Mouse (Mus musculus): ENCODE data around the gene Plxnb1.

The Plxnb1 gene

GRCm38 (mm10) chr9:109095137-109095982 lies at the start of gene Plxnb1:
TSS of gene Plxnb1 (plus strand) at chr9:109095389.
- no peaks in the 10 kb centered on the region for H3K27me3 ChIP-seq (ENCODE audit: insufficient read depth, low read length)
- TF ChIP-seq POU5F1 (IDR thresholded peaks at IDR 0.05; ENCODE audit: borderline replicate concordance, low read length): no peak
- TF ChIP-seq CTCF (conservative IDR thresholded peaks at IDR 0.05; ENCODE audit: low read length): no peak
- no peak for TF ChIP-seq NANOG (IDR thresholded peaks at IDR 0.05; ENCODE audit: borderline replicate concordance, low read length)
- peaks cover 34% of the 10 kb centered on the region for H3K36me3 ChIP-seq (ENCODE audit: insufficient read depth, low read length)

GRCm38 (mm10) chr9:109046306-109046705 lies 48.9 kb upstream of the Plxnb1 start:
- H3K4me3 ChIP-seq (replicated peaks; ENCODE audit: low read length): no peak overlapping the region
- peaks cover 37% of the 10 kb centered on the region for H3K4me1 ChIP-seq (replicated peaks; ENCODE audit: low read depth, low read length)
- peaks cover 10% of the 10 kb centered on the region for H3K36me3 ChIP-seq (ENCODE audit: insufficient read depth, low read length)
- peak; percentile 77 for TF ChIP-seq CTCF (conservative IDR thresholded peaks at IDR 0.05; ENCODE audit: low read length)
- no peak for TF ChIP-seq POU5F1 (IDR thresholded peaks at IDR 0.05; ENCODE audit: borderline replicate concordance, low read length)
- H3K27me3 ChIP-seq (ENCODE audit: insufficient read depth, low read length): no peaks in the 10 kb centered on the region
- H3K9me3 ChIP-seq (ENCODE audit: low read length): no peaks in the 10 kb centered on the region

More at GRCm38 (mm10) chr9:109095137-109095982, at the start of gene Plxnb1:
- Histone ChIP-seq H3K9me3 (ENCODE audit: low read length) (no peaks in the 10 kb centered on the region), H3K4me3 (replicated peaks; ENCODE audit: low read length) (peak within 1 kb of the TSS; percentile 87), H3K4me1 (replicated peaks; ENCODE audit: low read depth, low read length) (peaks cover 83% of the 10 kb centered on the region)

GRCm38 (mm10) chr9:109049316-109049715 lies 45.9 kb upstream of the Plxnb1 start:
- Histone ChIP-seq H3K9me3 (ENCODE audit: low read length) (no peaks in the 10 kb centered on the region), H3K4me1 (replicated peaks; ENCODE audit: low read depth, low read length) (peaks cover 62% of the 10 kb centered on the region), H3K27me3 (ENCODE audit: insufficient read depth, low read length) (no peaks in the 10 kb centered on the region), H3K4me3 (replicated peaks; ENCODE audit: low read length) (peak overlapping the region; percentile 79), H3K36me3 (ENCODE audit: insufficient read depth, low read length) (peaks cover 5% of the 10 kb centered on the region)
- TF ChIP-seq POU5F1 (IDR thresholded peaks at IDR 0.05; ENCODE audit: borderline replicate concordance, low read length) (no peak), NANOG (IDR thresholded peaks at IDR 0.05; ENCODE audit: borderline replicate concordance, low read length) (no peak)

GRCm38 (mm10) chr9:109049996-109050673 lies 45.1 kb upstream of the Plxnb1 start:
- Histone ChIP-seq H3K36me3 (ENCODE audit: insufficient read depth, low read length) (peaks cover 5% of the 10 kb centered on the region), H3K27me3 (ENCODE audit: insufficient read depth, low read length) (no peaks in the 10 kb centered on the region), H3K9me3 (ENCODE audit: low read length) (no peaks in the 10 kb centered on the region), H3K4me1 (replicated peaks; ENCODE audit: low read depth, low read length) (peaks cover 71% of the 10 kb centered on the region), H3K4me3 (replicated peaks; ENCODE audit: low read length) (peak overlapping the region; percentile 79)
- TF ChIP-seq POU5F1 (IDR thresholded peaks at IDR 0.05; ENCODE audit: borderline replicate concordance, low read length) (no peak), NANOG (IDR thresholded peaks at IDR 0.05; ENCODE audit: borderline replicate concordance, low read length) (no peak), CTCF (conservative IDR thresholded peaks at IDR 0.05; ENCODE audit: low read length) (no peak)

GRCm38 (mm10) chr9:109050674-109050997 lies 44.6 kb upstream of the Plxnb1 start:
- H3K4me1 ChIP-seq (replicated peaks; ENCODE audit: low read depth, low read length): peaks cover 76% of the 10 kb centered on the region
- H3K36me3 ChIP-seq (ENCODE audit: insufficient read depth, low read length): peaks cover 5% of the 10 kb centered on the region
- no peaks in the 10 kb centered on the region for H3K27me3 ChIP-seq (ENCODE audit: insufficient read depth, low read length)
- TF ChIP-seq NANOG (IDR thresholded peaks at IDR 0.05; ENCODE audit: borderline replicate concordance, low read length) (no peak), POU5F1 (IDR thresholded peaks at IDR 0.05; ENCODE audit: borderline replicate concordance, low read length) (no peak), CTCF (conservative IDR thresholded peaks at IDR 0.05; ENCODE audit: low read length) (no peak)
- no peak overlapping the region for H3K4me3 ChIP-seq (replicated peaks; ENCODE audit: low read length)
- H3K9me3 ChIP-seq (ENCODE audit: low read length): no peaks in the 10 kb centered on the region

- H3K9me3 ChIP-seq (ENCODE audit: low read length): no peaks in the 10 kb centered on the region
- H3K36me3 ChIP-seq (ENCODE audit: insufficient read depth, low read length): peaks cover 5% of the 10 kb centered on the region
- peak overlapping the region; percentile 30; the same call in 1 of the 2 replicates for H3K4me3 ChIP-seq (replicated peaks; ENCODE audit: low read length)
- no peak for TF ChIP-seq NANOG (IDR thresholded peaks at IDR 0.05; ENCODE audit: borderline replicate concordance, low read length)
- TF ChIP-seq POU5F1 (IDR thresholded peaks at IDR 0.05; ENCODE audit: borderline replicate concordance, low read length): no peak
- TF ChIP-seq CTCF (conservative IDR thresholded peaks at IDR 0.05; ENCODE audit: low read length): no peak
- H3K27me3 ChIP-seq (ENCODE audit: insufficient read depth, low read length): no peaks in the 10 kb centered on the region
- H3K4me1 ChIP-seq (replicated peaks; ENCODE audit: low read depth, low read length): peaks cover 80% of the 10 kb centered on the region
Measured at GRCm38 (mm10) chr9:109051011-109051501, 44.1 kb upstream of the Plxnb1 start.

GRCm38 (mm10) chr9:109051651-109052489 lies 43.3 kb upstream of the Plxnb1 start:
- H3K36me3 ChIP-seq (ENCODE audit: insufficient read depth, low read length): peaks cover 13% of the 10 kb centered on the region
- H3K4me3 ChIP-seq (replicated peaks; ENCODE audit: low read length): peak overlapping the region; percentile 30; the same call in 1 of the 2 replicates
- H3K4me1 ChIP-seq (replicated peaks; ENCODE audit: low read depth, low read length): peaks cover 85% of the 10 kb centered on the region
- TF ChIP-seq NANOG (IDR thresholded peaks at IDR 0.05; ENCODE audit: borderline replicate concordance, low read length): no peak
- TF ChIP-seq POU5F1 (IDR thresholded peaks at IDR 0.05; ENCODE audit: borderline replicate concordance, low read length): no peak
- TF ChIP-seq CTCF (conservative IDR thresholded peaks at IDR 0.05; ENCODE audit: low read length): no peak
- H3K9me3 ChIP-seq (ENCODE audit: low read length): no peaks in the 10 kb centered on the region
- no peaks in the 10 kb centered on the region for H3K27me3 ChIP-seq (ENCODE audit: insufficient read depth, low read length)
